Mouse (Mus musculus) gastrocnemius, postnatal 36 days (tissue): Measurements from ENCODE around the gene Stn1. TPM values are rescaled to one million over a fixed set of nuclear protein-coding genes. Genes with fewer than 3 reads are reported as not detected.

Experiments
- DNase-seq, 2 experiments: peaks; one replicate each; pipeline ENCODE4 v3.0.0; 2022
- intact Hi-C: fragments of 180-260 bp; cut with DNase I; formaldehyde crosslinking; loops from one replicate; pipeline ENCODE4 v1.15.1; 2025
- total RNA-seq, 2 experiments: library from RNA; stranded (reverse); gene quantifications; 2 replicates each; pipeline ENCODE4 v1.2.3; 2021

Stn1 gene
- total RNA-seq, 2 experiments from 2014 or later = 5.1 TPM

DNA sequence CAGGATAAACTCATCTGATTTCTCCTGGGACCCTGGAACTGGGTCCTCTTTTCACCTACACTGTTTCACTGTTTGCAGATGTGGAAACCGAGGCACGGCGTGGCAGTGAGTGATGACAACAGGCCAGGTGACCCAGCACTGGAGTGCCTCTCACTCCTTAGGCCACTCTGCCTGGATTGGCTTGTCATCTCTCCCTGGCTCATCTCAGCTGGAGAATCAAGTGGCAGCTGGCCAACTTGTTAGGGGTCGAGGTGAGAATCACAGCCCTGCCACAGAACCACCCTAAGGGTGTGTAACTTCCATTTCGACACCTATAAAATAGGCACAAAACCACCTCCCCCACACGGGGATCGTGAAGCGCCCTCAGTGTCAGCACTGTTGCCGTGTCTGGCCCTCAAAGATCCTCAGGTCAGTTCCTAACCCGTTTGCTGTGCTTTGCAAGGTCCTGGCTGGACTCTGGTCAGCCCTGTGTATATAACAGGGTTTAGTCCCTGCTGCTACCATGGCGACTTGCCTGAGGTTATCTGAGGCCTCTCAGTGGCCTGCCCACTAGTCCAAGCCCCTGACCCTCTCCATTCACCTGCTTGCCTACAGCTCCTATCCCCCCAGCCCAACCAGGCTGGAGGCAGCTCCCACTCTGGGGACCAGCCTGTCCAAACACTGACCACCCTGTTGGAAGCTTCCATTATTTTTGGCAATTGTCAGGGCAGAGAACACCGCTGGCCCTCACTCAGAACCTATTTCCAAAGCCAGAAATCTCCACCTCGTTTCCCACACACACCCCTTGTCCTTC, 79.4 kb downstream of the Stn1 start:
- peak; percentile 20 to 46 for DNase-seq
- intact Hi-C loops = no loop called here

DNA sequence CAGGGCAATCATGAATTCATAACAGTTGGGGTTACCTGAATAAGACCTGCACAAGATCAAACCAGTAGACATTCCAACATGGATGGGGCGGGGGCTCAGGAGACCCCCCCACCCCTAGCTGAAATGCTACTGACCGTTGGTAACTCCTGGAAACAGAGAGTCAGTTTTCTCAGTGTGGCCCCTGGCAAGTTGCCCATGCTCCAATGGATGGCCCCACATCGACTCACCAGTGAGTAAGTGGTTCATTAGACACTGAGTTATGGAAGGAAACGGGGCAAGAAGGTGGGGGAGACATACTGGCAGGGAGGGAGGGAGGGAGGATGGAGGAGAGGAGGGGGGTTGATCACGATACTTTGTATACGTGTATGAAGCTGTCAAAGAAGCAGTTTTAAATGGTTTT, 81.3 kb downstream of the Stn1 start:
- intact Hi-C loops = no loop called here
- peak in 1 of 2 experiments; percentile 1 for DNase-seq

DNA sequence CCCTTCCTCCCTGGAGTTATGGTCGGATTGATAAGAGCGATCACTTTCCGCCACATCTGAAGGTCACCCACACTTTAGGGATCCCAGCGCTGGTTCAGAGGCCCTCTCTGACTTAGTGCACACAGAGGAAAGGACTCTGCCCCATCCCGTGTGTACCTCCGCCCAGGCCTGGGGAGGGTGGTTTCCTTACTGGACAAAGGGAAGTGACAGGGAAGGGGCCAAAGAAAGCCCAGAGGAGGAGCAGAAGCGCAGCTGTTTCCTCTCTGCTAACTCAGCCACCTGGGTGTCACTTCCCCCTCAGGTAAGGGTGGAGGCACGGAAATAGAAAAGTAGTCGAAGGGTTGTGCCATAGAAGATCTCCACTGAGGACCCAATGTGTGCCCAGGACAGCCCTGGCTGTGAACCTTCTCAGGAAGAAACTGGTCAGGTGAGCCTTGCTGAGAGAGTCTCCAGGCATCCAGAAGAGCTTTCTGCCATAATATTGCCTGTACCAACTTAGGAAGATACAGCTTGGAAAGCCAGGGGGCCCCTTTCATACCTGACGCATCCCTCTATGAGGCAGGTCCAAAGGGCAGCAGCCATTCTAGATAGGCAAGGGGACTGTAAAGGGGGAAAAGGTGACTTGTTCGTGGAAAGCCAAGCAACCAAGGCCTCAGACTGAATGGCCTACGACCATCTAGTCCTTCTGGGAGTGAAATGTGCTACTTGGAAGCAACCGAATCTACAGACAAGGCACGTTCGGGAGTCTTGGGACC, 82.1 kb downstream of the Stn1 start:
- DNase-seq = peak in 1 of 2 experiments; percentile 28
- intact Hi-C loops = no loop called here

DNA sequence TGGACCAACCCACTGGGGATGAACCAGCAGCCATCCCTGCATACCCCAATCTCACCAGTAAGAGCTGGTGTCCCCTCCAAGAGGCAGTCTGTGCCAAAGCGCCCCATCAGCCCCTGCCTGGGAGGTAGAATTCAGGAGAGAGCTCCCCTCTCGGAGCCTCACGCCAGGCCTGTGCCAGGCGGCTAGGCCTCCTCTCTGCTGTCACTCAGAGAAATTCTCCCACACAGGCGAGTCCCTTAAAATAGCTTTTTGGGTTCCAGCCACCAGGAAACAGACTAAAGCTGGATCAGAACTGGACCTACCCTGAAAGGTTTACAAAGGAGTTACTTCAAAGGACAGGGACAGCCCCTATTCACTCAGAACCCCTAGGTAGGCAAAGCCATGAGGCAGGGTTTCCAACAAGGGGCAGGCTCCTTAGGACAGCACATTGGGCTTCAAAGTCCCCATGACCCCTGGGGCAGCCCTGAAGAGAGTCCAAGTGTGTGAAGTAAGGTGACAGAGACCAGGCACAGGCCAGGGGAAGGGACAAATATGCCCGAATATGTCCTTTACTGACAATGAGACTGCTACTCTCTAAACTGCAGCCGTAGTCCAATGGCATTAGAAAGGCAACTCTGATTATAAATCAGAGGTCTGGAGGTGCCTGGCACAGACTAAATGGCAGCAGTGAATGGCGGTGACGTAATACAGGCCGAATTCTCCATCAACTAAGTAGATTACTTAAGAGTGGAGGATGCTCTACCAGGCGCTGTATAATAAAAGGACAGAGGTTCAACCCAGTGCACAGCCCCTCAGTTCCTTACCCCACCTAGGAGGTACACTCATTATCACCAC, 82.9 kb downstream of the Stn1 start:
- intact Hi-C loops = no loop called here
- DNase-seq = peak; percentile 7 to 33

DNA sequence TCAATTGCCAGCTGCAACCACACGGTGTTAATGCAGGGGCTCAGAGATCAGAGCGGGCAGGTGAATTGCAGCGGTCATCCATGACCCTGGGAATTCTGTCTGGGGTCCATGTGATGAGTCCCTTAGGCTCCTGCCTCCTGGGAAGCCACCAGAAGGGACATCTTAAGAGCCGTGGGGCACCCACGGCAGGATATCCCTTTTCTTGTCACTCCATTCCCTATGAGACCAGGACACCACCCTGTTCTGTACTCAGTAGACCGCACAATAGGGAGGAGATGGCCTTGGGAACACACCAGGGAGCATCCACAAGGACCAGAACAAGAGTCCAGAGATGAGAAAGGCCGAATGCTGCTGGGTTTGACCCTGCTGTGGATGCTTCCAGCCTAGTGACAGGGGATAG, 84.0 kb downstream of the Stn1 start:
- intact Hi-C loops = no loop called here
- peak in 1 of 2 experiments; percentile 2 for DNase-seq

DNA sequence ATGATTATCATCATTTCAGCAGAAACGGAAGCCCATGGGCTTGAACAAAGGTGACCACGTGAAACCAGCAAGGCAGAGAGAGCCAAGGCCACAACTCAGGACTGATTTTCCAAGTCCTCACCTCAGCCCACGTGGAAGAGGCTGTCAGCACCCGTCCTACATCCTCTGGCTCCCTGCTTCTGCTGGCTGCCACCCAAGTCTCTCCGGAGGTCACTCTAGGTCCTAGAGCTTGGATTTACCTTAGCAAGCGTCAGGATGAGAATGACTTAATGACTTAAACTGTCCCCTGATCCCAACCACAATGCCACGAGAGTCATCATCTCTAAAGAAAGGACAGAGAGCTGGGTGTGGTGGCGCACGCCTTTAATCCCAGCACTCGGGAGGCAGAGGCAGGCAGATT, 84.6 kb downstream of the Stn1 start:
- intact Hi-C loops = no loop called here
- DNase-seq = peak; percentile 58 to 70

- intact Hi-C loops = no loop called here
- peak in 1 of 2 experiments; percentile 44 for DNase-seq
These were observed 85.1 kb downstream of the Stn1 start for GRCm38 (mm10) chr19:47452211-47452610.

GRCm38 (mm10) chr19:47451476-47452113, 85.7 kb downstream of the Stn1 start:
- DNase-seq = peak in 1 of 2 experiments; percentile 7

More at GRCm38 (mm10) chr19:47451476-47452113, 85.7 kb downstream of the Stn1 start:
- intact Hi-C loops = no loop called here

Other genes with a start within 250 kb of the Stn1 start
- 10 to 100 TPM; 35.5 to 36.6 TPM for gene Sh3pxd2a, start 73.1 kb downstream of the Stn1 start, total RNA-seq
- 10 to 100 TPM; 24.1 to 28.5 TPM for gene Slk, start 42.2 kb upstream of the Stn1 start, total RNA-seq
- gene Col17a1, start 154.6 kb upstream of the Stn1 start, total RNA-seq = under 1 TPM; 0.05 to 0.10 TPM
- 10 to 100 TPM; 71.2 to 79.0 TPM for gene Sfr1, start 194.2 kb upstream of the Stn1 start, total RNA-seq